Mouse (Mus musculus) stomach, postnatal 0 days (tissue): ENCODE data around the gene Gnat1.

Experiments
- CTCF ChIP-seq: IDR thresholded peaks from 2 replicates; pipeline ENCODE4 v1.5.1; 2016; ENCODE audit warnings: antibody characterized with exemption, low read depth, mild to moderate bottlenecking, moderate library complexity
- EP300 ChIP-seq: optimal IDR thresholded peaks from 2 replicates; pipeline ENCODE3; 2016; ENCODE audit warnings: antibody characterized with exemption

DNA sequence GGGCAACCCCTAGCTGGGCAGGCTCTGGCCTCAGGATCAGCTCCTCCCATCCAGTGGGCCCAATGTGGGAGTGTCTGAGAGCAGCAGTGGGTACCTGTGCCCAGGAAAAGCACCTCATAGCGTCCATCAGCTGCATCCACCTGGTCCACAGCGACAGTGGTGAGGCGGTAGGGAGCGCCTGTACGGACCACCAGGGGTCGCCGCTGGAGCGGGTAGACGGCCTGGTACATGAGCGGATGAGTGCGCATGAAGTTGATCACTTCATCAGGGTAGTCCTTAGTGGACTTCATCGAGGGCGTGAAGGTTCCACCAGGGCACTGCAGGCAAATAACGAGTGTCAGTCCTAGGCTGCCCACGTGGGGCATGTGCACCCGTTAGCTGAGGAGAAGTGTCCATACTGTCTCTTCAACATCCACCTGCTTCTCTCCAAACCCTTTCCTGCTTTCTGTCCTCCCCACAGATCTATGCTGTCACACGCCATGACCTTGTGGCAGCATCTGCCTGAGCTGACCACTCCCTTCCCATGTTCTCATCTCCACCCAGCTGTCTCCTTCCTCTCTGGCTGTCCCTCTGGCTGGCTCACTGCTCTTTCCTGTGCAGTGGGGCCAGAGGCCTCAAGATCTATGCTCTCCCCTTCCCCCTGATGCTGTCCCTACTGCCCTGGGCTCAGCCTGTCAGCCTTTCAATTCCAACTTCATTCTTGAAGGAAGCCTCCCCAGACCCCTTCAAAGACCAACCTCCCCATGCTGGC lies 5.9 kb upstream of the Gnat1 start:
- TF ChIP-seq EP300 (no peak), CTCF (peak; percentile 88)
